In genomic region chr9:44267319-44268026, GRCm38 (mm10) we compare ENCODE assay signal across 8 mouse cellular contexts. TPM values are rescaled to one million over a fixed set of nuclear protein-coding genes. Genes with fewer than 3 reads are reported as not detected.
DNase-seq lines count a peak whose midpoint lies in the region; ATAC-seq lines count a peak whose summit lies in the region.

No protein-coding gene starts in this region.

- H3K9ac ChIP-seq in limb, embryonic 12.5 days (replicated peaks): peak overlapping the region; percentile 83
- peak overlapping the region; percentile 47 for H3K9ac ChIP-seq in midbrain, embryonic 16.5 days (ENCODE audit: low read depth, low read length)

- no peak for ATAC-seq in megakaryocyte, adult 5-6 weeks (ENCODE audit: poor library complexity, severe bottlenecking)
- no peak for ATAC-seq in limb, embryonic 12.5 days (ENCODE audit: insufficient number of reproducible peaks, insufficient read depth, low FRiP score, low TSS enrichment, low read depth)
- peak; percentile 3; the same call in 1 of the 2 replicates for ATAC-seq in midbrain, embryonic 16.5 days

- DNase-seq in embryo, embryonic 10.5 days (ENCODE audit: low spot score): peak; percentile 50
- peak; percentile 31 to 60 for DNase-seq in heart, postnatal 10 days
- DNase-seq in T-cell, adult 2 months (ENCODE audit: low spot score): no peak
- no peak for DNase-seq in frontal cortex, postnatal 10 days (ENCODE audit: low spot score in 2 of 2)

- H3K4me3 ChIP-seq in megakaryocyte, embryonic 14.5 days (replicated peaks): peak overlapping the region; percentile 90
- peak overlapping the region; percentile 50 for H3K4me3 ChIP-seq in limb, embryonic 12.5 days (replicated peaks)
- peak overlapping the region; percentile 24 for H3K4me3 ChIP-seq in midbrain, embryonic 16.5 days (ENCODE audit: low read depth, low read length)

- peaks cover 66% of the 10 kb centered on the region for H3K4me1 ChIP-seq in megakaryocyte, embryonic 14.5 days
- peaks cover 10% of the 10 kb centered on the region; the same call in 1 of the 2 replicates for H3K4me1 ChIP-seq in limb, embryonic 12.5 days (replicated peaks)
- peaks cover 22% of the 10 kb centered on the region for H3K4me1 ChIP-seq in midbrain, embryonic 16.5 days (ENCODE audit: control insufficient read depth, insufficient read depth, low read length)

- H3K27ac ChIP-seq in limb, embryonic 12.5 days: peak overlapping the region; percentile 59; the same call in 1 of the 2 replicates
- H3K27ac ChIP-seq in midbrain, embryonic 16.5 days (ENCODE audit: low read length): peak overlapping the region; percentile 64

- H3K4me2 ChIP-seq in limb, embryonic 12.5 days: peak overlapping the region; percentile 81
- peak overlapping the region; percentile 47 for H3K4me2 ChIP-seq in midbrain, embryonic 16.5 days (ENCODE audit: low read length)

- H3K27me3 ChIP-seq in megakaryocyte, embryonic 14.5 days (replicated peaks): peaks cover 24% of the 10 kb centered on the region
- no peaks in the 10 kb centered on the region for H3K27me3 ChIP-seq in limb, embryonic 12.5 days
- no peaks in the 10 kb centered on the region for H3K27me3 ChIP-seq in midbrain, embryonic 16.5 days (ENCODE audit: control insufficient read depth, insufficient read depth, low read depth, low read length)

- intact Hi-C loops in heart, postnatal 10 days (cut with DNase I): loop anchor here (1.0 to 2.0 kb wide), 2 partner anchors 17 to 37 kb away; partner anchors contain the start of gene Pdzd3

- WGBS in limb, embryonic 12.5 days: 15% methylated on average over 21 of the region's 23 CpGs
- 4% methylated on average over 21 of the region's 23 CpGs for WGBS in midbrain, embryonic 16.5 days

- H3K36me3 ChIP-seq in megakaryocyte, embryonic 14.5 days (replicated peaks; ENCODE audit: low read length): peaks cover 26% of the 10 kb centered on the region
- H3K36me3 ChIP-seq in limb, embryonic 12.5 days: no peaks in the 10 kb centered on the region
- H3K36me3 ChIP-seq in midbrain, embryonic 16.5 days (ENCODE audit: control insufficient read depth, insufficient read depth, low read length): no peaks in the 10 kb centered on the region

- no peaks in the 10 kb centered on the region for H3K9me3 ChIP-seq in megakaryocyte, embryonic 14.5 days
- 0 out of 2 replicates have a peak, but pooled peaks cover 3% of the 10 kb centered on the region for H3K9me3 ChIP-seq in limb, embryonic 12.5 days
- no peaks in the 10 kb centered on the region for H3K9me3 ChIP-seq in midbrain, embryonic 16.5 days (replicated peaks; ENCODE audit: control insufficient read depth, low read length, poor library complexity, severe bottlenecking)

RNA-seq across cellular contexts. Expression of gene Nlrx1, which starts 0.9 kb away (rescaled TPM):
- 5.5 and 12.5 TPM in 2 replicates for polyA plus RNA-seq in megakaryocyte, embryonic 14.5 days (2012; ENCODE audit: insufficient read depth, low replicate concordance)
- total RNA-seq in megakaryocyte, adult 5-6 weeks (2015): 9.5 and 13.1 TPM in 2 replicates
- 12.1 and 12.4 TPM in 2 replicates for total RNA-seq in megakaryocyte, adult 5-6 weeks (2017)
- 10 to 100 TPM; 14.9 to 18.3 TPM for total RNA-seq in heart, postnatal 10 days (2021)
- polyA plus RNA-seq in limb, embryonic 12.5 days (2016; fragmentation: Nextera tagmentation; extraction: Ambion mirVana): 5.3 and 6.7 TPM in 2 replicates
- polyA plus RNA-seq in midbrain, embryonic 16.5 days (2015; fragmentation: Nextera tagmentation; extraction: Ambion mirVana): 5.1 and 6.1 TPM in 2 replicates

RNA-seq across cellular contexts. Expression of gene Pdzd3, which starts 16.2 kb away (rescaled TPM):
- 0.35 TPM in 1 of 2 replicates, not detected in the other for polyA plus RNA-seq in megakaryocyte, embryonic 14.5 days (2012; ENCODE audit: insufficient read depth, low replicate concordance)
- 0.07 and 0.34 TPM in 2 replicates for total RNA-seq in megakaryocyte, adult 5-6 weeks (2015)
- total RNA-seq in megakaryocyte, adult 5-6 weeks (2017): not detected in 2 replicates
- total RNA-seq in heart, postnatal 10 days (2021): 1 to 10 TPM; 2.3 to 3.3 TPM
- not detected in 2 replicates for polyA plus RNA-seq in limb, embryonic 12.5 days (2016; fragmentation: Nextera tagmentation; extraction: Ambion mirVana)
- polyA plus RNA-seq in midbrain, embryonic 16.5 days (2015; fragmentation: Nextera tagmentation; extraction: Ambion mirVana): 0.72 and 0.82 TPM in 2 replicates

RNA-seq across cellular contexts. Expression of gene Abcg4, which starts 20.9 kb away (rescaled TPM):
- 0.19 TPM in 1 of 2 replicates, not detected in the other for polyA plus RNA-seq in megakaryocyte, embryonic 14.5 days (2012; ENCODE audit: insufficient read depth, low replicate concordance)
- total RNA-seq in megakaryocyte, adult 5-6 weeks (2015): 1.3 and 3.9 TPM in 2 replicates
- total RNA-seq in megakaryocyte, adult 5-6 weeks (2017): 1.1 and 1.7 TPM in 2 replicates
- 1 to 10 TPM; 1.0 to 1.5 TPM for total RNA-seq in heart, postnatal 10 days (2021)
- 7.0 and 7.7 TPM in 2 replicates for polyA plus RNA-seq in limb, embryonic 12.5 days (2016; fragmentation: Nextera tagmentation; extraction: Ambion mirVana)
- 29.7 and 33.9 TPM in 2 replicates for polyA plus RNA-seq in midbrain, embryonic 16.5 days (2015; fragmentation: Nextera tagmentation; extraction: Ambion mirVana)

RNA-seq across cellular contexts. Expression of gene Ccdc153, which starts 27.0 kb away (rescaled TPM):
- not detected in 2 replicates for polyA plus RNA-seq in megakaryocyte, embryonic 14.5 days (2012; ENCODE audit: insufficient read depth, low replicate concordance)
- total RNA-seq in megakaryocyte, adult 5-6 weeks (2015): not detected in 2 replicates
- not detected in 2 replicates for total RNA-seq in megakaryocyte, adult 5-6 weeks (2017)
- total RNA-seq in heart, postnatal 10 days (2021): not detected
- not detected in 2 replicates for polyA plus RNA-seq in limb, embryonic 12.5 days (2016; fragmentation: Nextera tagmentation; extraction: Ambion mirVana)
- polyA plus RNA-seq in midbrain, embryonic 16.5 days (2015; fragmentation: Nextera tagmentation; extraction: Ambion mirVana): 1.5 TPM in 1 of 2 replicates, not detected in the other

RNA-seq across cellular contexts. Expression of gene Cbl, which starts 33.6 kb away (rescaled TPM):
- 2.4 and 3.9 TPM in 2 replicates for polyA plus RNA-seq in megakaryocyte, embryonic 14.5 days (2012; ENCODE audit: insufficient read depth, low replicate concordance)
- total RNA-seq in megakaryocyte, adult 5-6 weeks (2015): 179 and 180 TPM in 2 replicates
- 45.3 and 70.2 TPM in 2 replicates for total RNA-seq in megakaryocyte, adult 5-6 weeks (2017)
- total RNA-seq in heart, postnatal 10 days (2021): 10 to 100 TPM; 30.9 to 31.3 TPM
- polyA plus RNA-seq in limb, embryonic 12.5 days (2016; fragmentation: Nextera tagmentation; extraction: Ambion mirVana): 18.4 and 18.7 TPM in 2 replicates
- polyA plus RNA-seq in midbrain, embryonic 16.5 days (2015; fragmentation: Nextera tagmentation; extraction: Ambion mirVana): 21.7 and 26.5 TPM in 2 replicates

Comparison
In these comparisons a context has a peak if more than half of its experiments do, and no peak if none do; other contexts are left out.
1. H3K4me3 ChIP-seq: peak in every context shown above with its lines; median percentile 90 in megakaryocyte, embryonic 14.5 days; 50 in limb, embryonic 12.5 days; 24 in midbrain, embryonic 16.5 days.
2. DNase-seq: peak in embryo, embryonic 10.5 days (single experiment) and heart, postnatal 10 days (2 of 2); none in T-cell, adult 2 months (single experiment) and frontal cortex, postnatal 10 days (0 of 2).